Mouse (Mus musculus) spleen, postnatal 36 days (tissue): Measurements from ENCODE around the gene 2010300C02Rik.
A peak's percentile ranks its signal among the peaks of the same experiment; 100 is the strongest.
"Not testable (repeated sequence)": the region's sequence is repeated elsewhere in the genome, so short reads cannot be mapped to it uniquely, and the experiment has no call there.

Experiments used
- DNase-seq, 2 experiments: peaks; one replicate each; pipeline ENCODE4 v3.0.0; 2022; ENCODE audit warnings: low spot score in 2 of 2, mixed read lengths in 1 of 2

Gene 2010300C02Rik

DNA sequence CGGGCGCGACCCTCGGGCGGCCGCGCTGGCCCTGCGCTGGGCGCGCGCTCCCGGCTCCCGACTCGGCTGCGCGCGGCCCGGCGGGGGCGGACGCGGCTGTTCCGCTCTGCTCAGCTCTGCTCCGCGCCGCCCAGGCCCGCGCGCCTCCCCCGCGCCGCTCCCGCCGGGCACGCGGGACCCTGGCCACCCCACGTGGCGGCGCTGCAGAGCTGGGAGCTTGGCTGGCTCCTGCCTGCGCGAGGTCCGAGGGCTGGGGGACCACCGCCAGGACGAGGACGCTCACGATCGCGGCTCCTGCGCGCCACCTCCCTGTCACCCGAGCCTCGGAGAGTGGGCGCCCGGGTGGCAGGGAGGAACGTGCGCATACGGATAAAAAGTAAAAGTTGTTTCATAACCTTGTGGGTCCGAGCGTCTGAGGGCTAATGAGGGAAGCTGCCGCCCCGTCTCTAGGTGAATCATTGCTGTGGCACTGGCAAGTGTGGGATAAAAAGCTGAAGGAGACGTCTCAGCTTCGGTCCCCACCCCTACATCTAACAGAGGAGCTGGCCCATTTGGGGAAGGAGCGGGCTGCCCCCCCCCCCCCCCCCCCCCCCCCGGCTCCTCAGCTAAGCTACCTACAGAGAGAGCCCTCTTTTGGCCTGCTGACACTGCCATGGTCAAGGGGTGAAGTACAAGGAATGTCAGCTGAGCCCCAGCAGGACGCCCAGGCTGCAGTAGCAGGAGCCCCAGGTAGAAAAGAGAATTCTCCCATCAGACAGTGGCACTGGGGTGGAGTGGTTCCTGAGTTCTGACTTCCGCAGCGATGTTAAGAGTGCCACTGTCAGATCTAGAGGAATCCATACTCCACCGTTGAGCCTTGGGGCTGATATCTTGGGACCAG lies at the start of gene 2010300C02Rik:
Gene 2010300C02Rik, minus strand, starts transcription at position 325 of the 880 bp plus-strand sequence.
- DNase-seq = no peak

- DNase-seq = no peak
Observed at GRCm38 (mm10) chr1:37759407-37759806, 39.5 kb upstream of the 2010300C02Rik start.

DNA sequence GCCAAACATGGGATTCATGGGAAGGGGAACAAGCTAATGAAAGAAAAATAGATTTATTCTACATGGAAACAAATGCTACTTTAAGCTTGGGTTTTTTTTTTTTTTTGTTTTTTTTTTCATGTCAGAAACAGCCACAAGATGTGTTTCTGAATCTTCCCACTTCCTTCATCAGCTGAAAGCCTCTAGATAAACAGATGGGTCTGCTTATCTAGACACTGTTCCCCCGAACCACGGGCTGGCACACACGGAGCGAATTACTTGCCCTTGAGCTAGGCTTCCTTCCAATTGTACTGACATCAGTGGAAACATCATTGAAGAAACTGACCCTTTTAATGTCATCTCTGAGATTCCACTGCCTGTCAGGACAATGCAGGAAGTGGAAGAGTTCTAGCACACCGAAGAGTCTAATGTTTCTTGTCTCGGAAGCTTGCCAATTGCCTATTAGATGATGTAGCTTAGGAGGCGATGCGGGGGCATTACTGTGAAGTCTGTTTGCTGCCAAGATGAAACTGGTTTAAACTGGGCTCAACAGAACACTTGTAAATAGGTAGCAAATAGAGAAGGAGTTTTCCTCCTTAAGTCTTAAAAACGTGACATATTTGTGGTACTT lies 24.9 kb upstream of the 2010300C02Rik start:
- no peak for DNase-seq

- DNase-seq = no peak
Observed at GRCm38 (mm10) chr1:37742602-37743270, 22.9 kb upstream of the 2010300C02Rik start.

GRCm38 (mm10) chr1:37742126-37742525 lies 22.2 kb upstream of the 2010300C02Rik start:
- DNase-seq = no peak

DNA sequence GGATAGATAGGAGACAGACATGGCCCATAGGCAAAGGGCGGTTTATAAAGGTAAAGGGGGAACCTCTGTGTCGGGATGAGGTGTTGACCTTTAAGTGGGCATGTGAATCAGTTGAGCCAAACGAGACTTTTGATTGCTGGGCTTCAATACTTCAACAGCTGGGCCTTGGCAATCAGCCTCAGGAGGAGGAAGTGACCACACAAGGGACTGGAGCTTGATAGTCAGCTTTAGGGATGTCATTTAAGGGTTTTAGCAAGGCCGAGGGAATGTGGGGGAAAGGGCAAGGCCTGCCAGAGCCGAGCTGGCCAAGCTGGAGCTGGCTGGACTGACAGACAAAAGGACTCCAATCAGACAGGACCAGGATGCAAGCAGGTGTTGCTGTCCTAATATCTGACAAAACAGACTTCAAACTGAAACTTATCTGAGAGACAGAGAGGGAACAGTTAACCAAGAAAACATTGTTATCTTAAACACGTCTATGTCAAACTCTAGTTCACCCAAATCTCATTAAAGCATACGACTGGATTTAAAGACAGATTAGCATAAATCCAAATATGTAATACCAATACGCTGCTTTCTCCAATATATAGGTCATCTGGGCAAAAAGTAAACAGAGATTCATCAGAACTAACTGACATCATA lies 20.4 kb upstream of the 2010300C02Rik start:
- peak in 1 of 2 experiments; percentile 18 for DNase-seq

- DNase-seq = no peak
Observed at GRCm38 (mm10) chr1:37738895-37739294, 19.0 kb upstream of the 2010300C02Rik start.

DNA sequence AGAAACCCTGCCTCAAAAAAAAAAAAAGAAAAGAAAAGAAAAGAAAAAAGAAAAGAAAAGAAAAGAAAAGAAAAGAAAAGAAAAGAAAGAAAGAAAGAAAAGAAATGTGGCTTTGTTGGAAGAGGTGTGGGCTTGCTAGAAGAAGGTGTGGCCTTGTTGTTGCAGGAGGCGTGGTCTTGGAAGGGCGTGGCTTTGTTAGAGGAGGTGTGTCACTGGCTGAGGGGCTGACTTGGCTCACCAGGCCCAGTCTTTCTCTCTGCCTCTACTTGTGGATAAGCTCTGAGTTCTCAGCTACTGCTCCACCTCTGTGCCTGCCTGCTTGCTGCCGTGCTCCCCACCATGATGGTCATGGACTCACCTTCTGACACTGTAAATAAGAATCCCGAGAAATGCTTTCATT lies 17.2 kb upstream of the 2010300C02Rik start:
- no peak for DNase-seq

- DNase-seq = no peak
Observed at GRCm38 (mm10) chr1:37735932-37736331, 16.0 kb upstream of the 2010300C02Rik start.

- no peak for DNase-seq
Observed at GRCm38 (mm10) chr1:37734841-37735240, 15.0 kb upstream of the 2010300C02Rik start.

- DNase-seq = no peak
Observed at GRCm38 (mm10) chr1:37729353-37729752, 9.5 kb upstream of the 2010300C02Rik start.

DNA sequence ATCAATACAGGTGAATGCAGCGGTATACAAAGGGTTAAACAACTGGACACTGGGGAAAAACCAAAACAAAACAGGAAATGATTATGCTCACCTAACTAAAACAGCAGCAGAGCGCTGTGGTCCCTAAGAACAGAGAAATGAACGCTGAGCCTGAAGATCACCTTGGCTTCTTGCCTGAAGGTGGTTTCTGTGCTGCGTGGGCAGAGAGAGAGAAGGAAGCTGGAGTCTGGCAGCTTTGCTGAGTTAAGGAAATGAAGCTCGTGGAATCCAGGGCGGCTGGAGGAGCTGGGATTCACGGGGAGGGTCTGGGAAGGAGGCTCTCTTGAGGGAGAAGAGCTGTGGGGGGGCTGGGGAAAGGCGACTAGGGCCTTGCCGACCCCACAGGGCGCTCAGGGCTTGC lies 8.2 kb upstream of the 2010300C02Rik start:
- DNase-seq = no peak

- DNase-seq = no peak
Observed at GRCm38 (mm10) chr1:37727186-37727585, 7.3 kb upstream of the 2010300C02Rik start.

- DNase-seq = no peak
Observed at GRCm38 (mm10) chr1:37726426-37726825, 6.5 kb upstream of the 2010300C02Rik start.

- DNase-seq = no peak
Observed at GRCm38 (mm10) chr1:37725880-37726279, 6.0 kb upstream of the 2010300C02Rik start.

DNA sequence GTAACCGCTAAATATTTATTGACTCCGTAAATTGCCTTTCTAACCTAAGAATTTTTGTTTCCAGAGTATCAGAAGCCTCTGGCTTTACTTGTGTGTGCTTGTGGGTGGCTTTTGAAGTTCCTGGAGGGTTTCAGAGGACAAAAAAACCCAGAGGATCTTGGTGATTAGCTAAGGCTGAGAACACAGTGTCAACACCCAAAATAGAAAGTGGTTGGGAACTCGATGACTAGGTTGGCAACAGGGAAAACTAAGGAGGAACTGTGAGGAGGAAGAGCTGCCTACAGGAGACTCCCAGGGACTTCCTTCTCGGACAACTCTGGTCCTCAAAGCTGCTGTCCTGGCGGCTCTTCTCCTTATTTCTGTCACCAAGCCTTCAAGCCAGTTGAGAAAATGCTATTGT lies 1.2 kb upstream of the 2010300C02Rik start:
- no peak for DNase-seq

DNA sequence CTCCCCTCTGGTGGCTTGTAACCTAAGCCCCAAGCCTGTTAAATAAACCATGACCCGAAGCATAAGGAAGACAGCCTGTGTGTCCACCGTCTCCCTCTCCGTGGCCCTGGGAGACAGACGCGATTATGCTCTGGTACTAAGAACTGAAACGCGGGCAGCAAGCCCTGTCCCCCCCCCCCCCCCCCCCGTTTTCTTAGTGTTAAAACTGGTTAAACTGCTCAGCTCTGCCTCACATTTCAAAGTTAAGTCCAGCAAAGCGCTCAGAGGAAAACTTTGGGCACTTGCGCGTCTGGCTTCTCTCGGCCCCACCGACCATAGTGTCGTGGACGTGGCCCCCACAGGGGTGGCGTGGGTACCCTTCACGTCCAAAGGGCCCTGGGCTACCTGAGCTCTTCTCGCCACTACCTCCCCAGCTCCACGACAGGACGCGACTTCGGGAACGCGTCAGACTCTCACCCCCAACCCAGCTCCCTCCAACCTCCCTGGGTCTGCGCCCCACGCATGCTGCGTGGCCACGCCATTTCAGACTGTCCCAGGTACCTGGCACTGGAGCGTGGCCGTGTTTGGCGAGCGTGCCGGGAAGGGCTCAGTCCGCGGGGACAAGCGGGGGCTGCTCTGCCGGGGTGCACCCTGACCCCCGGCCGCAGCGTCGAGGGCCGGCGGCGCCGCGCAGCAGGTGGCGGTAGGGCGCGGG lies 708 bp downstream of the 2010300C02Rik start:
- DNase-seq = no peak

DNA sequence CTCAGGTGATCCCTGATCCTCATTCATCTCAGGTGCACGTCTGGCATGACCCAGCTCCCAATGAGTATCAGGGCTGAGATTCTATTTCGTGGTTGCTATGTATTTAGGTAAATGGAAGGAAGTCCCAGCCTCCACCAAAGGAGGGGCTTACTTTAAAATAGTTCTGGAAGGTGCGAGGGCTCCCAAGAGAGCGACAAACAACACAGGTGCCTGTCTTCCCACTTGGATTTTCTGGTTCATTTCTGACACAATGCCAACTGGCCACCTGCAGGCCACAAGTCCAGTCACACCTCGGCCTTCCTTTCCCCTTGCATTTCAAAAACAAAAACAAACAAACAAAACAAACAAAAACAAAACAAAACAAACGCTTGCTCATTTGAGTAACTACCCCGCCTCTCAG lies 1.4 kb downstream of the 2010300C02Rik start:
- no peak for DNase-seq

DNA sequence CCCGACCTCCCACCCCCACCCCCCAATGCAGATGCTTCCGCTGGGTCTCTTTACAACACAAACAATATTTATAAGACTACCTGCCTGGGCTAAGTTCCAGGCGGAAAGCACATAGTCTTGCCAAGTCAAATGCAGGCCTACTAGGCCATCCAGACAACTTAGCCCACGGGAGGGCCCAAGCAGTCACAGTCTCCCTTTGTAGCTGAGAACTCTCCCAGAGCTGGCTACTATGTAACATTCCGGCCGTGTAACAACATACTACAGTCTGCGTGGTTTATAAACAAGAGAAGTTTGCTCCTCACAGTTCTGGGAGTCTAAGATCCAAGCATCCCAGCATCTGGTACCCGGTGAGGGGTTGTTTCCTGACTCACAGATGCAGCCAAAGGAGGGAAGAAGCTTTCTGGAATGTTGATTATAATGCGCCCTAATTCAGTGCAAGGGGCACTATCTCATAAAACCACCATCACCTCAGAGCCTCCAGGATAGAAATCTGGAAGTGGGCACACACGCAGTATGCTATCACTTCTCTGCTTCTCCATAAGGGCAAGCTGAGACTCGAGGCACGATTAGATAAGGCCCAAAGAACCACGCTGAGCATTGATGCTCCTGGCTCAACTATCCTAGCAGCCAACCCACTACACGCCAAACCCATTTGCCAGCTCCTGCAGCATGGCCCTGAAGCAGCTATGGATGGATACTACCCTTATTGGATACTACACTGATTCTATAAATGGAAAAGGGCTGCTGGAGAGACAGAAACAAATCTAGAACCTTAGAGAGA lies 2.3 kb downstream of the 2010300C02Rik start:
- no peak for DNase-seq

GRCm38 (mm10) chr1:37712357-37712737 lies 7.5 kb downstream of the 2010300C02Rik start:
- DNase-seq = not testable (repeated sequence)
